Mouse (Mus musculus): ENCODE data around the gene Alpk1.

The Alpk1 gene

GRCm38 (mm10) chr3:127743614-127744365 is 36.5 kb downstream of the Alpk1 start:
- no peak for DNase-seq

GRCm38 (mm10) chr3:127741473-127741872 is 38.9 kb downstream of the Alpk1 start:
- DNase-seq, result no peak

GRCm38 (mm10) chr3:127737876-127738275 is 42.5 kb downstream of the Alpk1 start:
- no peak for DNase-seq

GRCm38 (mm10) chr3:127735395-127735794 is 44.9 kb downstream of the Alpk1 start:
- DNase-seq, result no peak

DNA sequence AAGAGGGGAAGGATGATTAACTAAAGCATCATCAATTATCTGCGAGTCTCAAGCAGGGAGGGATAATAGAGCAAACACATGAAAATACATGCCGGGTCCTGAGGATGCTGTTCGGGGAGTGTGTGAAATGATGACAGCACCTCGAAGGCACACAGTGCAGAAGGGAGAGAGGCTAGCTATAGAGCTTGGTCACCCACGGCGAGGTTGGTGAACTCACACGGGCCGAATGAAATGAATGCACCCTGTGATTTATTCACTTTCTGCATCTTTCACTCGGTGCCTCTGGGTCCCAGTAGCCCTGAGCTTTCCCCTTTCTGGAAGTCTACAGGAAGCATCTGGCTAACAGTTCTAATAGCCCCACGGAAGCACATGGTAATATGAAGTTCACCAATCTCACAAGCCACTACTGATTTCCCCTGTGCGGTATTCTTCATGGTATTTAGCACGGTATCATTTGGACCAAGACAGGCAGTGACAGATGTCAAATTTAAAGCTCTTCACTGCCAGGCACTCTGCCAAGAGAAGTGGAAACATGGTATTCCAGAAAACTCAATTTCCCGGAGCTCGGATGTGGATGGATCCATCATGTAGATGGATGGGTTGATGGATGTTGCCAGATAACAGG is 50.7 kb downstream of the Alpk1 start:
- no peak for DNase-seq

GRCm38 (mm10) chr3:127728851-127729512 is 51.3 kb downstream of the Alpk1 start:
- no peak for DNase-seq

DNA sequence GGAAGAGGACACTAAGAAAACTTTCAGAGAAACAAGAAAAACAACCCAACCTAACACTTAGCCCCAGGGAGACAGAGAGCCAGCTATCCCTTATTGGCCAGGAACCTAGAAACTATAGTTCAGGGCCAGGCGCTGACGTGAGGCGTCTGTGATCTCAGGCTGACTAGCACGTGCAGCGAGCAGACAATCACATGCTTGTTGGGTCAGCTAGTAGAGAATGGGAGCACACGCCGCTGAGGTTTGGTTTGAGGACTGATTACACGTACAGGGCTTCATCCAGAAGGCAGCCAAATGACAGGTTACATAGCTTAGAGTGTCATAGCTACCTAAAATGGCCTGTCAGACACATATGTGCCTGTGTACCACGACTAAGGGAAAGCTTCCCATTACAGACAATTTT is 52.3 kb downstream of the Alpk1 start:
- no peak for DNase-seq

GRCm38 (mm10) chr3:127720948-127721347 is 59.4 kb downstream of the Alpk1 start:
- no peak for DNase-seq

GRCm38 (mm10) chr3:127720050-127720449 is 60.3 kb downstream of the Alpk1 start:
- DNase-seq, result no peak

GRCm38 (mm10) chr3:127719601-127720000 is 60.7 kb downstream of the Alpk1 start:
- no peak for DNase-seq

GRCm38 (mm10) chr3:127716759-127717158 is 63.6 kb downstream of the Alpk1 start:
- peak; percentile 12 for DNase-seq

GRCm38 (mm10) chr3:127713112-127713511 is 67.2 kb downstream of the Alpk1 start:
- DNase-seq, result no peak

- DNase-seq, result no peak
Measured at GRCm38 (mm10) chr3:127711536-127711935, 68.8 kb downstream of the Alpk1 start.

GRCm38 (mm10) chr3:127707089-127707485 is 73.2 kb downstream of the Alpk1 start:
- no peak for DNase-seq

DNA sequence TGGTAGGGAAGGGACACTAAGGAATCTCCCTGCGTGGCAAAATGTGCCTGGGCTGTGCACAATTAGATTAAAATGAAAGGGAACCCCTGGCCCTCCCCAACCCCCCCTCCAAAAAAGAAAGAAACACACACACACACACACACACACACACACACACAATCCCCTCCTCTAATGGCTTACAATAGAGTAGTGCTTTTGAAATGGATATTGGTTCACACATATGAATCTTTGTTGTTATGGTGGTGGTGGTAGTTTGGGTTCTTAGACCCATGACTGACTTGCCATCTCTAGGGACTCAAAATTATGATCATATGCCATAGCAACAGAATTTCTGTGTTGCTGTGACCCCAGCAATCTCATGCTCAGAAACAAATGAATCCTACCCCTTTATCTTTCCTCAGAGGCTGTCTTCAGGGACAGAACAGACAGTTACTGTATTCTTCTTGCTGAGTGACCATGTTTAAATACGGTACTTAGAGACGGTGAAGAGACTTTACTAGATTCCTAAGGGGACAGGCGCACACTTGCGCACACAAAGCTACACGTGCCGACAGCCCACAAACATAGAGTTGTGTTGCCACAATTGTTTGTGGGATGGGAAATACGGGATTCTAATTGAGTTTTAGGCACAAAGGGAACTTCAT is 73.8 kb downstream of the Alpk1 start:
- no peak for DNase-seq

GRCm38 (mm10) chr3:127705515-127706444 is 74.5 kb downstream of the Alpk1 start:
- DNase-seq, result no peak

DNA sequence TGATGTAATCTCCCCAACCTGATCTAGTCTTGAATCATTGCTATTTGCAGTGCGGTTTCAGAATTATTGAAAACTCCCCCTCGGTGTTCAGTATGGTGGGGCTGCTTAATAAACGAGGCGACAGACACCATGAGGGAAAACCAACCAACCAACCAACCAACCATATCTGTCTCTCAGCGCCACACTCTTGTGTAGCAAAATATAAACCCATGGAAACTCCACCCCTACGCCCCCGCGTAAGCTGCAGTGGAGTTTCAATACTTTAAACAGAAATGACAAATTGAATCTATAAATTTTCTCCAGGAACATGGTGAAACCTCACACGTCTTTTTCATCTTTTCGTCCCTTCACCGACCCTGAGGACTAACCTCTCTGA is 75.2 kb downstream of the Alpk1 start:
- no peak for DNase-seq

DNA sequence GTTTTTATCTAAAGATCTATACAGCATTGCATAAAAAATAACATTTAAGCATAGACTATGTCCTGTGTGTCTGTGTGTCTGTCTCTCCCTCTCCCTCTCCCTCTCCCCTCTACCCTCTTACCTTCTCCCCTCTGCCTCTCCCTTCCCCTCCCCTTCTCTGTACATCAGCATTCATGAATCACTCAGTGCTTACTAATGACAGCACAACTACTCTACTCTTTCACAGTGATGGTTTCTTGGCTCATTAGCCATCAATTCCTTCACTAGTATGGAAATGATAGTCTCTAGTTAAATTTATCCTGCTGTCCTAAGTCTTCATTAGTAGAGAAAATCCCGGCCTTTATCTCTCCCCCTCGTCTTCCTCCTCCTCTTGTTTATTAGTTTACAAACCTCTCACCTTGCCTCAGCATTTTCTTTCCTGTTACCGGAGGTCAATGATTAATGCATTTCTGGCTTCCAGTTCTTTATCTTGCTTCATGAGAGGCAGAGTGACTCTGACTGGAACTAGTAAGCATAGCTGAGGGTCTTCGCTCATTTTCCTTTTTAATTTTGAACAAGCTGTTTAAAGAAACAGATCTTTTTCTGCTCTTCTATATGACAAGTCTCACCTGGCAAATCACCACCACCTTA is 79.0 kb downstream of the Alpk1 start:
- DNase-seq, result no peak

GRCm38 (mm10) chr3:127698636-127699035 is 81.7 kb downstream of the Alpk1 start:
- no peak for DNase-seq

GRCm38 (mm10) chr3:127696541-127696940 is 83.8 kb downstream of the Alpk1 start:
- no peak for DNase-seq

DNA sequence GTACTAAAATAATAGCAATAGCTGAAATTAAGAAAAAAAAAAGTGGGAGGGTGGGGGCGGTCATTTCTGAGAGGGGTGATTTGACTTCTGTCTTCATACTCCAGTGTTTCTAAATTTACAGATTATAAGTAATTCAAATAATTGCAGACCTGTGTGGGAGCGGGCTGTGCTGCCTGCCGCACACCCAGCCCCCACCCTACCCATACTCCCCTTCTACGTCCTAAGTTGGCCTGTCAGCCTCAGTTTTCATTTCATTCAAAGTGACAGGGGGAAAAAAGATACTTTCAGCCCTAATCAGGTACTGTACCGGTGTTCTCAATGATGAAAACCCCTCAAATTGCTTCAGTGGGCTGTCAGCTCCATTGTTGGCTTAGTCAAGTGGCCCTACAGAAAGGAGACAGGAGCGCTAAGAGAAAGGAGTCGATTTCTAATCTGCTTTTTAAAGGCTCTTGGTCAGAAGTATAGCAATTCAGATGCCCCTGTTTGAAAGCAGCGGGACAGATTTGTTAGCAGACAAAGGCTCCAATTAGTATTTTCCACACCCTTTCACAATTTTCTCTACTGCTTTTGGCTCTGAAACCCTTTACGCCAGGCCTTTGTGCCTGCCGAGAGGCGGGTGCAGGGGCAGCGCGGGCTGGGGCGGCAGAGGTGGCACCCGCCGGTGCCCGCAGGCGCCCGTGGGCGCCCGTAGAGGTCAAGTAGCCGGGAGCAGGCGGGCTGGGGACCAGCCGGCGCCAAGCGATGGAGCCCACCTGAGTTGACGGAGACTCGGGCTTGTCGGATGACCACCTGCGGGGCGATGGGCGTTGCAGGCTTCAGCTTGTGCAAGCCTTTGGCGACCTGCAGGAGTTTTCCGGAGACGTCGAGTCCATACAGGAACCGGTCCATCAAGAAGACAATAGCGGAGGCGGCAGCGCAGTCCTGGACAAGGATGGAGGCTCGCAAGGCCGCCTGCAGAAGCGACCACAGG is 85.2 kb downstream of the Alpk1 start:
- DNase-seq, result no peak

Measured in lung, postnatal 36 days (tissue).